Mouse (Mus musculus) forebrain, embryonic 10.5 days (tissue): ENCODE measurements around the gene Ankrd33b. TPM values are rescaled to one million over a fixed set of nuclear protein-coding genes. Genes with fewer than 3 reads are reported as not detected.

Experiments used
- DNase-seq: peaks from one replicate; pipeline ENCODE4 v3.0.0-alpha.2; 2017; ENCODE audit warnings: low spot score; ENCODE audit errors: extremely low spot score
- H3K27ac ChIP-seq: fragments of 300-500 bp; sonication (generic); 2 replicates; pipeline ENCODE4 v1.5.1; 2016; ENCODE audit warnings: mild to moderate bottlenecking
- H3K27me3 ChIP-seq: fragments of 300-500 bp; sonication (generic); 2 replicates; pipeline ENCODE4 v1.6.1; 2016; ENCODE audit warnings: mild to moderate bottlenecking; ENCODE audit not compliant: poor library complexity, severe bottlenecking
- H3K36me3 ChIP-seq: fragments of 300-500 bp; sonication (generic); replicated peaks from 2 replicates; pipeline ENCODE4 v1.6.1; 2016; ENCODE audit warnings: mild to moderate bottlenecking, moderate library complexity
- H3K4me1 ChIP-seq: fragments of 300-500 bp; sonication (generic); 2 replicates; pipeline ENCODE4 v1.6.1; 2016
- H3K4me3 ChIP-seq: fragments of 300-500 bp; sonication (generic); 2 replicates; pipeline ENCODE4 v1.5.1; 2016; ENCODE audit warnings: mild to moderate bottlenecking, moderate library complexity
- H3K9me3 ChIP-seq: fragments of 300-500 bp; sonication (generic); 2 replicates; pipeline ENCODE4 v1.6.1; 2016; ENCODE audit warnings: mild to moderate bottlenecking, moderate library complexity
- WGBS: fragments of 180-500 bp; shearing (Covaris S2); methylation state at CpG from one replicate; pipeline ENCODE4 v1.1.7; 2016; 5-methylcytosine and 5-hydroxymethylcytosine counted together
- polyA plus RNA-seq: library from polyadenylated mRNA; unstranded; fragments of >200 nt; fragmentation: Nextera tagmentation; extraction: Ambion mirVana; gene quantifications from 2 replicates; pipeline ENCODE4 v1.2.1, GENCODE M21; 2016

Ankrd33b gene
- polyA plus RNA-seq, 1 experiment from 2014 or later, result 0.50 TPM

GRCm38 (mm10) chr15:31365720-31366591 is 1.6 kb downstream of the Ankrd33b start:
- peak; percentile 24 for DNase-seq
- Histone ChIP-seq H3K4me3 (peak overlapping the region; percentile 71), H3K27ac (no peak overlapping the region), H3K9me3 (no peaks in the 10 kb centered on the region), H3K4me1 (peaks cover 41% of the 10 kb centered on the region), H3K36me3 (no peaks in the 10 kb centered on the region), H3K27me3 (peaks cover 86% of the 10 kb centered on the region)
- WGBS, result 2% methylated on average over 37 of the region's 37 CpGs

DNA sequence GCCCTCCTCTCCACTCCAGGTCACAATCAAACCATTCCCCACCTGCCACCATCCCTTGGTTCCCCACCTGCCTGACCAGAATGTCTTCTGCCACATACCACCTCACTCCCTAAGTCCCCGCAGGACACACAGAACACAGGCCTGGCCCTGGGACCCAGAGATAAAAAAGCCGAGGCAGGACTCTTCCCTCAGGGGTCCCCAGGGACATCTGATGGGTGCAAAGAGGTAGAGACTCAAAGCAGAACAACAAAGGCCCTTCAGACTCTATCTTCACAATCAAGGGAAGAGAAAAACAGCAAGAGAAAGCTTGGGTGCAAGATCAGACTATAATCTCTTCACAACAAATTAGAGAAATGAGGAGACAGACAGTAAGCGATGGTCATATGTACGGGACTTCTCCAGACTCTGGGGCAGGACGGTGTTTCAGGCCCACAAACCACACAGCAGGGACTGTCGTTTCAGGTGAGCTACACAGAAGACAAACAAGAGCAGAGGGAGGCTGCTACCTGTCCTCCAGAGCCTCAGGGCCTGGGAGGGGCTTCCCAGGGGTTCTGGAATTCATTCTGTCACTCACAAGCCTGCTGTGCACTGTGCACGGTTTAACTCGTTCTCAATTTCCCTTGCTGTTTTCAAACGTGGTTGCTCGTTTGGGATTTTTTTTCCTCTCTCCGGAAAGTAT is 2.3 kb downstream of the Ankrd33b start:
- Histone ChIP-seq H3K4me3 (peak overlapping the region; percentile 71), H3K9me3 (no peaks in the 10 kb centered on the region), H3K36me3 (no peaks in the 10 kb centered on the region), H3K27ac (no peak overlapping the region), H3K4me1 (peaks cover 41% of the 10 kb centered on the region), H3K27me3 (peaks cover 78% of the 10 kb centered on the region)
- peak; percentile 33 for DNase-seq
- WGBS, result 13% methylated on average over 11 of the region's 11 CpGs

DNA sequence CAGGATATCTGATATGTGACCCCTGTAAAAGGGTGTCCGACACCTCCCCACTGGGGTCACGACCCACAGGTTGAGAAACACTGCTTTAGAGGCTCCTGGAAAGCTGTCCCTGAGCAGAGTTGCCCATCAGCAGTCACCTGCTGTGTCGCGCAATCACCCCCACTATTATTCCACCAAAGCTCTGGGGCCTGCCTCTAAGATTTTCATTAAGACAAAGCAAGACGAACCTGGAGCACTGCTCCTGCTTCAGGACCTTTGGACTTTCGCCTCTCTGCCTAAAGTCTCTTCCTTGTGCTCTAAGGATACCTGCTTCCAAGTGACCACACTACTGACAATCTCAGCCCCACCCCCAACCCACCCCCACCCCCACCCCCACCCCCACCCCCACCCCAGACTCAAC is 3.1 kb downstream of the Ankrd33b start:
- no peak overlapping the region for H3K4me3 ChIP-seq
- no peak overlapping the region for H3K27ac ChIP-seq
- H3K27me3 ChIP-seq, result peaks cover 70% of the 10 kb centered on the region
- H3K4me1 ChIP-seq, result peaks cover 41% of the 10 kb centered on the region
- WGBS, result 52% methylated on average over 6 of the region's 6 CpGs
- no peak for DNase-seq
- H3K9me3 ChIP-seq, result no peaks in the 10 kb centered on the region
- no peaks in the 10 kb centered on the region for H3K36me3 ChIP-seq

GRCm38 (mm10) chr15:31363981-31364361 is 3.6 kb downstream of the Ankrd33b start:
- Histone ChIP-seq H3K4me3 (no peak overlapping the region), H3K27ac (no peak overlapping the region), H3K9me3 (no peaks in the 10 kb centered on the region), H3K4me1 (peaks cover 38% of the 10 kb centered on the region), H3K27me3 (peaks cover 66% of the 10 kb centered on the region), H3K36me3 (no peaks in the 10 kb centered on the region)
- DNase-seq, result no peak
- WGBS, result 77% methylated on average over 8 of the region's 8 CpGs

- no peak overlapping the region for H3K27ac ChIP-seq
- H3K27me3 ChIP-seq, result peaks cover 60% of the 10 kb centered on the region
- no peak overlapping the region for H3K4me3 ChIP-seq
- 84% methylated on average over 13 of the region's 13 CpGs for WGBS
- H3K9me3 ChIP-seq, result no peaks in the 10 kb centered on the region
- DNase-seq, result no peak
- H3K36me3 ChIP-seq, result no peaks in the 10 kb centered on the region
- peaks cover 35% of the 10 kb centered on the region for H3K4me1 ChIP-seq
Measured at GRCm38 (mm10) chr15:31363241-31363980, 4.1 kb downstream of the Ankrd33b start.

DNA sequence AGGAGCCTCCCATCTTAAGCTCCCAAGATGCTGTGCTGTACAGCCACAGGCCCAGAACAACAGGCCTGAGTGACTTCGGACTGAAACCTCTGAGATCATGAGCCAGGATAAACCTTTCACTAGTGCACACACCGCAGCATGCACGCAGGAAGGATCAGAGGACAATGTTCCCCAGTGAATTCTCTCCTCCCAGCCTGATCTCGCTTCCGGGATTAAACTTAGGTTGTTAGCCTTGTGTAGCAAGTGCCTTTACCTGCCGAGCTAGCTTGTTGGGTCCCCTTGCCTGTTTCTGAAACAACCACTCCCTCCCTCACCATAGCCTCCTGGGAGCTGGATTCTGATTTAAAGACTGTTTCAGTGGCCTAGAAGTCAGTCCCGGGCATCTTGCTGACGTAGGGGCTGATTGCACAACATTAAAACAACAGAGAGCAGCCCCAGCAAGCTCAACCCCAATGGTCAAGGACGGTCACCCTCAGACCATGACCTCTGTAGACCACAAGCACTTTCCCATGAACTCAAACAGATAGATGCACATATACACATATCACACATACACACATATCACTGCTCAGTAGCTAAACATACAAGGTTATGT is 6.2 kb downstream of the Ankrd33b start:
- Histone ChIP-seq H3K36me3 (no peaks in the 10 kb centered on the region), H3K4me1 (peaks cover 14% of the 10 kb centered on the region), H3K27me3 (peaks cover 40% of the 10 kb centered on the region), H3K4me3 (no peak overlapping the region), H3K9me3 (no peaks in the 10 kb centered on the region), H3K27ac (no peak overlapping the region)
- no peak for DNase-seq
- WGBS, result 86% methylated on average over 9 of the region's 9 CpGs

DNA sequence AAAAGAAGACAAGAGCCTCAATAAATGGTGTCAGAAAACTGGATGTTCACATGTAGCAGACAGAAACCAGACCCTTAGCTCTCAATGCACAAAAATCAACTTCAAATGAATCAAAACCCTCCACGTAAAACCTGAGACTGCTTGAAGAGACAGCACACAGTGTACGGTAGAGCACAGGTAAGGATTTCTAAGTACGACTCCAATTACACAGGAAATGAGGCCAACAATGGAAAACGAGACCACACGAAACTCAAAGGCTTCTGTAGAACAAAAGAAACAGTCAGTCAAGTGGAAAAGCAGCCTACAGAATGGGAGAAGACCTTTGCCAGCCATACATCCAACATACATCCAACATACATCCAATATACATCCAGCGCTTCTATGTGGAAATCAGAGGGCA is 6.9 kb downstream of the Ankrd33b start:
- H3K4me3 ChIP-seq, result no peak overlapping the region
- H3K4me1 ChIP-seq, result peaks cover 7% of the 10 kb centered on the region
- DNase-seq, result no peak
- H3K36me3 ChIP-seq, result no peaks in the 10 kb centered on the region
- H3K9me3 ChIP-seq, result no peaks in the 10 kb centered on the region
- no peak overlapping the region for H3K27ac ChIP-seq
- H3K27me3 ChIP-seq, result peaks cover 32% of the 10 kb centered on the region
- WGBS, result 79% methylated on average over 6 of the region's 6 CpGs

- no peaks in the 10 kb centered on the region for H3K36me3 ChIP-seq
- no peak overlapping the region for H3K4me3 ChIP-seq
- H3K27ac ChIP-seq, result no peak overlapping the region
- H3K4me1 ChIP-seq, result no peaks in the 10 kb centered on the region
- H3K27me3 ChIP-seq, result peaks cover 24% of the 10 kb centered on the region
- WGBS, result 92% methylated on average over 6 of the region's 6 CpGs
- DNase-seq, result no peak
- H3K9me3 ChIP-seq, result no peaks in the 10 kb centered on the region
Measured at GRCm38 (mm10) chr15:31359805-31360204, 7.7 kb downstream of the Ankrd33b start.

GRCm38 (mm10) chr15:31352494-31353279 is 14.8 kb downstream of the Ankrd33b start:
- WGBS, result 90% methylated on average over 13 of the region's 13 CpGs
- H3K27ac ChIP-seq, result no peak overlapping the region
- H3K4me3 ChIP-seq, result no peak overlapping the region
- no peaks in the 10 kb centered on the region for H3K4me1 ChIP-seq
- no peak for DNase-seq
- H3K36me3 ChIP-seq, result no peaks in the 10 kb centered on the region
- no peaks in the 10 kb centered on the region for H3K27me3 ChIP-seq
- H3K9me3 ChIP-seq, result no peaks in the 10 kb centered on the region

GRCm38 (mm10) chr15:31349810-31350341 is 17.6 kb downstream of the Ankrd33b start:
- no peaks in the 10 kb centered on the region for H3K9me3 ChIP-seq
- H3K27ac ChIP-seq, result 0 out of 2 replicates have a peak overlapping the region, but pooled peaks have one; percentile 30
- no peak overlapping the region for H3K4me3 ChIP-seq
- no peaks in the 10 kb centered on the region for H3K27me3 ChIP-seq
- no peak for DNase-seq
- no peaks in the 10 kb centered on the region for H3K36me3 ChIP-seq
- 67% methylated on average over 7 of the region's 7 CpGs for WGBS
- no peaks in the 10 kb centered on the region for H3K4me1 ChIP-seq

- WGBS, result 91% methylated on average over 5 of the region's 5 CpGs
- H3K27me3 ChIP-seq, result no peaks in the 10 kb centered on the region
- H3K27ac ChIP-seq, result no peak overlapping the region
- no peak overlapping the region for H3K4me3 ChIP-seq
- no peaks in the 10 kb centered on the region for H3K9me3 ChIP-seq
- peaks cover under 1% of the 10 kb centered on the region; the same call in 1 of the 2 replicates for H3K4me1 ChIP-seq
- DNase-seq, result no peak
- no peaks in the 10 kb centered on the region for H3K36me3 ChIP-seq
Measured at GRCm38 (mm10) chr15:31349046-31349445, 18.5 kb downstream of the Ankrd33b start.

DNA sequence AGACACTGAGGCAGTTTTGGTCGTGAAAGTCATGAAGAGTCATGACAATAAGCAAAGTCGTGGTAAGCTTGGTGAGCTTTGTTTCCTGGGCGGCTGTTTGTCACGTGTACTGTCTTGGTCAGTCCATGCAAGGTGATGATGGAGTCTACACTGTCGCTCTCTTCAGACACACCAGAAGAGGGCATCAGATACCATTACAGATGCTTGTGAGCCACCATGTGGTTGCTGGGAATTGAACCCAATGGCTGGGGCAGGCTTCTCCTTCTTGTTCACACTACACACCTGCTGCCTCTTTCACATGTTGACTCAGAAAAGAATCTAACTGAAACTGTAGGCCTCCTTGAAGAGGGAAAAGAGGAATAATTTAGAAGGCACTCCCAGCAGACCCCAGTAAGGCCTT is 19.3 kb downstream of the Ankrd33b start:
- no peaks in the 10 kb centered on the region for H3K9me3 ChIP-seq
- no peak overlapping the region for H3K27ac ChIP-seq
- no peak overlapping the region for H3K4me3 ChIP-seq
- no peak for DNase-seq
- no peaks in the 10 kb centered on the region for H3K36me3 ChIP-seq
- H3K27me3 ChIP-seq, result no peaks in the 10 kb centered on the region
- WGBS, result 85% methylated on average over 5 of the region's 5 CpGs
- peaks cover 9% of the 10 kb centered on the region for H3K4me1 ChIP-seq
